Mouse (Mus musculus) G1E (cell line): ENCODE results near the gene Myo1b.

Experiments used
- CTCF ChIP-seq: IDR thresholded peaks from 2 replicates; pipeline ENCODE4 v1.5.1; 2012; ENCODE audit warnings: low read depth, low read length, inconsistent platforms, mixed read lengths
- GATA1 ChIP-seq: IDR thresholded peaks from 2 replicates; pipeline ENCODE4 v1.6.1; 2012; ENCODE audit warnings: borderline replicate concordance, low read length, inconsistent platforms, mixed read lengths

DNA sequence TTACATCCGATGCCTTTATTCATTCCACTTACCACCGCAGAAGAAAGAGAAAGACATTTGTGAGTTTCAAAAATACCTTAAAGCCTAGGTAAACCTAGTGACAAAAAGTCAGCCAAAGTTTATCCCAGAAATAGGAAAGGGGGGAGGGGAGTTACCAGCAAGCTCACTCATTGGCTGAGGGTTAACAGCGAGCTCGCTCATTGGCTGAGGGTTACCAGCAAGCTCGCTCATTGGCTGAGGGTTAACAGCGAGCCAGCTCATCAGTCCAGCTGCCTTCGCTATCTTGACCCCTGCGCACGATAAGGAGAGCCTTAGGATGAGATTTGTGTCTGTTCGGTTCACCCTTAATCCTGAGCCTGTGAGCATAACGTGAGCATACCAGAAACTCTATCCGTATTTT, 6.9 kb upstream of the Myo1b start:
- no peak for TF ChIP-seq CTCF
- no peak for TF ChIP-seq GATA1
